Mouse (Mus musculus) kidney, adult 2 months (tissue): ENCODE measurements around the gene Pfas.

Source experiments
- CTCF ChIP-seq: fragments of 200-500 bp; conservative IDR thresholded peaks from 2 replicates; pipeline ENCODE4 v1.5.1; 2011; ENCODE audit warnings: low read depth, mild to moderate bottlenecking, control low read depth, low read length, moderate library complexity, mixed read lengths; ENCODE audit not compliant: insufficient read depth, insufficient read length
- POLR2A ChIP-seq: fragments of 200-500 bp; IDR thresholded peaks from one replicate; pipeline ENCODE4 v1.6.1; 2011; ENCODE audit warnings: low read depth, low read length, control low read depth

GRCm38 (mm10) chr11:68997080-68997479, 11.2 kb downstream of the Pfas start:
- TF ChIP-seq CTCF (no peak), POLR2A (no peak)
